Mouse (Mus musculus): ENCODE results near the gene Gm11111. TPM values are rescaled to one million over a fixed set of nuclear protein-coding genes. Genes with fewer than 3 reads are reported as not detected.

The Gm11111 gene
- polyA plus RNA-seq, 1 experiment, result not detected

- TF ChIP-seq CTCF (IDR thresholded peaks at IDR 0.05; ENCODE audit: borderline replicate concordance, insufficient read depth, low read depth, low read length), result no peak
- no peak for TF ChIP-seq POLR2A (IDR thresholded peaks at IDR 0.05; ENCODE audit: borderline replicate concordance, insufficient read depth, low read length)
- H3K4me3 ChIP-seq (replicated peaks; ENCODE audit: insufficient read depth, low read depth, low read length), result no peak overlapping the region
- 93% methylated on average over 1 of the region's 1 CpGs for WGBS
- no peak for DNase-seq
- H3K27me3 ChIP-seq (ENCODE audit: control insufficient read depth, insufficient read depth, low read length), result no peaks in the 10 kb centered on the region
- no peaks in the 10 kb centered on the region for H3K4me1 ChIP-seq (ENCODE audit: control insufficient read depth, insufficient read depth, low read length)
- no peak overlapping the region for H3K27ac ChIP-seq (ENCODE audit: insufficient read depth, low read length)
Measured at GRCm38 (mm10) chr5:98550873-98551272, 1.6 kb upstream of the Gm11111 start.

DNA sequence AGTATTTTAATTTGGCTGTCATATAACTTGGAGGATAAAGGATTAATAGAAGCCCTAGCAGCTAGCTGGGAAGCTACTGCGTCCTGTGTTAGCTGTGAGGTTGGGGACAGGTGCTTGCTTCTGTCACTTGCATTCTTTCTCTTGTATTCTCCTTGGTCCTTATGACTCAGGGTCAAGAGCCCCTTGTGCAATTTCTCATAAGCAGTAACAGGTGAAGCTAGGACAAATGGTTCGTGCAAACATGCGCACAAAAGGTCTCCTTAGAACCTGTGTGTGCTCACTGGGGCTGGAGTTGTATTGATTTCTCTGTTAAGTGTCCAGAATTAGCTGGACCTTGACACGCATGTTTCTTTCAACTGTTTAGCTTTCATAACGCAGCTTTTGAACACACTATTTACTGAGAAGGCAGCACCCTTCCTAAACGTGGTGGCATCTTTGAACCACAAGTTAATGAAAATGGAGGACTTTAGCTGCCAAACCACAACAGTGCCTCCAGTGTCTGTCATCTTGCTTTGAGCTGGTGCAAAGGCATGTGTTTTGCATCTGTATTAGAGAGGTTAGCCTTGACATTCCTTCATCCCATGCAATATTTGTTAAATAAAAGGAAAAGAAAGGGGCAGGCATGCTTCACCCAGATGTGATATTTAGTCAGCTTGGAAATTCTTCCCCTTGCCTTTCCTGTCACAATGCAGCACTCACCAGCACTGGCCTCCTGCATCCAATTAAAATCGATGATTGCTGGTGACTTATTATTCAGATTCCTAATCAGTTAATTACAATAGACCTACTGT, 511 bp downstream of the Gm11111 start:
- no peak overlapping the region for H3K4me3 ChIP-seq (replicated peaks; ENCODE audit: insufficient read depth, low read depth, low read length)
- TF ChIP-seq CTCF (IDR thresholded peaks at IDR 0.05; ENCODE audit: borderline replicate concordance, insufficient read depth, low read depth, low read length), result no peak
- TF ChIP-seq POLR2A (IDR thresholded peaks at IDR 0.05; ENCODE audit: borderline replicate concordance, insufficient read depth, low read length), result no peak
- H3K27ac ChIP-seq (ENCODE audit: insufficient read depth, low read length), result no peak overlapping the region
- 78% methylated on average over 7 of the region's 7 CpGs for WGBS
- no peaks in the 10 kb centered on the region for H3K27me3 ChIP-seq (ENCODE audit: control insufficient read depth, insufficient read depth, low read length)
- DNase-seq, result no peak
- H3K4me1 ChIP-seq (ENCODE audit: control insufficient read depth, insufficient read depth, low read length), result no peaks in the 10 kb centered on the region

GRCm38 (mm10) chr5:98561301-98561700, 8.8 kb downstream of the Gm11111 start:
- TF ChIP-seq POLR2A (IDR thresholded peaks at IDR 0.05; ENCODE audit: borderline replicate concordance, insufficient read depth, low read length) (no peak), CTCF (IDR thresholded peaks at IDR 0.05; ENCODE audit: borderline replicate concordance, insufficient read depth, low read depth, low read length) (no peak)
- Histone ChIP-seq H3K4me1 (ENCODE audit: control insufficient read depth, insufficient read depth, low read length) (no peaks in the 10 kb centered on the region), H3K27ac (ENCODE audit: insufficient read depth, low read length) (no peak overlapping the region), H3K4me3 (replicated peaks; ENCODE audit: insufficient read depth, low read depth, low read length) (no peak overlapping the region), H3K27me3 (ENCODE audit: control insufficient read depth, insufficient read depth, low read length) (no peaks in the 10 kb centered on the region)
- DNase-seq, result no peak
- 46% methylated on average over 4 of the region's 4 CpGs for WGBS

DNA sequence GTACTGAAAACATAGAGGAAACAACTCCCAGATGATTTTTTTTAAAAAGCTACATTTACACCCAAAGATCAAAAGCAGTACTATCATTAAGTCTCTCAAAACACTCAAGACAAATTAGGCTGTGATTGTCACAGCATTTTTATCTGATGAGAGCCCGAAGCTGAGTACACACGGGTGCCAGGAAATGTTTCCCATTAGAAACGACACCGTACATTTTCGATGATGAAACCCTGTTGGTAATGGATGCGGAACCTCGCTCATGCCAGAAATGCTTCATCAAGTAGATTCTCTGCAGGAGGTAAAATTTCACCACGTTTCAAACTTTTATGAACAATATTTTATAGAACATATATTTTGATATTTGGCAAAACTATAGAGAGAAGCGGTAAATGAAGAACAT, 10.3 kb downstream of the Gm11111 start:
- no peak for DNase-seq
- no peak overlapping the region for H3K4me3 ChIP-seq (replicated peaks; ENCODE audit: insufficient read depth, low read depth, low read length)
- no peaks in the 10 kb centered on the region for H3K4me1 ChIP-seq (ENCODE audit: control insufficient read depth, insufficient read depth, low read length)
- H3K27ac ChIP-seq (ENCODE audit: insufficient read depth, low read length), result no peak overlapping the region
- no peaks in the 10 kb centered on the region for H3K27me3 ChIP-seq (ENCODE audit: control insufficient read depth, insufficient read depth, low read length)
- WGBS, result 46% methylated on average over 9 of the region's 9 CpGs
- no peak for TF ChIP-seq CTCF (IDR thresholded peaks at IDR 0.05; ENCODE audit: borderline replicate concordance, insufficient read depth, low read depth, low read length)

GRCm38 (mm10) chr5:98563801-98564200, 11.3 kb downstream of the Gm11111 start:
- Histone ChIP-seq H3K27ac (ENCODE audit: insufficient read depth, low read length) (no peak overlapping the region), H3K4me3 (replicated peaks; ENCODE audit: insufficient read depth, low read depth, low read length) (no peak overlapping the region), H3K27me3 (ENCODE audit: control insufficient read depth, insufficient read depth, low read length) (no peaks in the 10 kb centered on the region), H3K4me1 (ENCODE audit: control insufficient read depth, insufficient read depth, low read length) (no peaks in the 10 kb centered on the region)
- no peak for DNase-seq
- TF ChIP-seq POLR2A (IDR thresholded peaks at IDR 0.05; ENCODE audit: borderline replicate concordance, insufficient read depth, low read length) (no peak), CTCF (IDR thresholded peaks at IDR 0.05; ENCODE audit: borderline replicate concordance, insufficient read depth, low read depth, low read length) (no peak)
- 14% methylated on average over 9 of the region's 9 CpGs for WGBS

- H3K27me3 ChIP-seq (ENCODE audit: control insufficient read depth, insufficient read depth, low read length), result no peaks in the 10 kb centered on the region
- no peak for DNase-seq
- WGBS, result 56% methylated on average over 6 of the region's 6 CpGs
Measured at GRCm38 (mm10) chr5:98566461-98567193, 14.1 kb downstream of the Gm11111 start.

GRCm38 (mm10) chr5:98568481-98568880, 16.0 kb downstream of the Gm11111 start:
- TF ChIP-seq POLR2A (IDR thresholded peaks at IDR 0.05; ENCODE audit: borderline replicate concordance, insufficient read depth, low read length), result no peak
- 95% methylated on average over 4 of the region's 4 CpGs for WGBS
- DNase-seq, result no peak
- no peak overlapping the region for H3K4me3 ChIP-seq (replicated peaks; ENCODE audit: insufficient read depth, low read depth, low read length)
- H3K27me3 ChIP-seq (ENCODE audit: control insufficient read depth, insufficient read depth, low read length), result no peaks in the 10 kb centered on the region
- H3K4me1 ChIP-seq (ENCODE audit: control insufficient read depth, insufficient read depth, low read length), result peaks cover 4% of the 10 kb centered on the region
- no peak overlapping the region for H3K27ac ChIP-seq (ENCODE audit: insufficient read depth, low read length)

More at GRCm38 (mm10) chr5:98566461-98567193, 14.1 kb downstream of the Gm11111 start:
- H3K27ac ChIP-seq (ENCODE audit: insufficient read depth, low read length), result no peak overlapping the region
- TF ChIP-seq CTCF (IDR thresholded peaks at IDR 0.05; ENCODE audit: borderline replicate concordance, insufficient read depth, low read depth, low read length), result no peak
- TF ChIP-seq POLR2A (IDR thresholded peaks at IDR 0.05; ENCODE audit: borderline replicate concordance, insufficient read depth, low read length), result no peak
- H3K4me3 ChIP-seq (replicated peaks; ENCODE audit: insufficient read depth, low read depth, low read length), result no peak overlapping the region
- H3K4me1 ChIP-seq (ENCODE audit: control insufficient read depth, insufficient read depth, low read length), result no peaks in the 10 kb centered on the region

DNA sequence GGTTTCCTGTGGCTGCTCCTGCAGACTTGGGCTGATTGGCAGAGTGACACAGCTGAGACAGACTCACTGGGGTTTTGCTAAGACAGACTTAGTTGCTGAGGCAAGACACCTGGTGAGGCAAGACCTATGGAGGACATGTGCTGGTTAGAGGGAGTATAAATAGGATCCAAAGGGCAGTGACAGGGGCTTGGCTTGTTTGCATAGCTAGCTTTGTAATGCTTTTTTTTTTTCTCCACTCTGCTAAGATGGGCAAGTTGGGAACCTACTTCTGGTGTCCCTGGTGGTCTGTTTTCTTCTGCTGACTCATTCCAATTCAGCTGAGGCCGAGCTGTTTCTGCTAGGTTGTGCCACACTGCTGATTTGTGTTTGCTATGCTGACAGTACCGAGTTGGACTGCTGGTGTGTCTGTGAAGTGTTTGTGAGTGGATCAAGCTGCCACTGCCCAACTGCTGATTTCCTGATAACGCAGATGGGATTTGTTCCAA, 16.6 kb downstream of the Gm11111 start:
- TF ChIP-seq POLR2A (IDR thresholded peaks at IDR 0.05; ENCODE audit: borderline replicate concordance, insufficient read depth, low read length) (no peak), CTCF (IDR thresholded peaks at IDR 0.05; ENCODE audit: borderline replicate concordance, insufficient read depth, low read depth, low read length) (no peak)
- no peak for DNase-seq
- WGBS, result 58% methylated on average over 3 of the region's 3 CpGs
- Histone ChIP-seq H3K4me1 (ENCODE audit: control insufficient read depth, insufficient read depth, low read length) (peaks cover 4% of the 10 kb centered on the region), H3K27me3 (ENCODE audit: control insufficient read depth, insufficient read depth, low read length) (no peaks in the 10 kb centered on the region), H3K27ac (ENCODE audit: insufficient read depth, low read length) (no peak overlapping the region), H3K4me3 (replicated peaks; ENCODE audit: insufficient read depth, low read depth, low read length) (no peak overlapping the region)

Data from cerebellum, adult 2 months (tissue).